In genomic region chr3:99235804-99236755, GRCm38 (mm10) we compare ENCODE assay signal across 25 mouse cellular contexts. TPM values are rescaled to one million over a fixed set of nuclear protein-coding genes. Genes with fewer than 3 reads are reported as not detected.
DNase-seq lines count a peak whose midpoint lies in the region; ATAC-seq and TF ChIP-seq lines count a peak whose summit lies in the region.
"Had no signal": no experiment of that assay in that cellular context is flagged by ENCODE, and none has a peak within 500 bp of the region (broad histone marks: within the 10 kb centered on the region; RNA-seq: fewer than 3 reads in every experiment).

No protein-coding gene starts in this region.

- H3K27ac ChIP-seq in midbrain, embryonic 10.5 days (replicated peaks) = no peak overlapping the region
- H3K27ac ChIP-seq in midbrain, postnatal 0 days (ENCODE audit: low read depth, low read length) = no peak overlapping the region
- H3K27ac ChIP-seq in embryonic facial prominence, embryonic 14.5 days (replicated peaks; ENCODE audit: low read depth, low read length) = no peak overlapping the region
- no peak overlapping the region for H3K27ac ChIP-seq in neural tube, embryonic 11.5 days (ENCODE audit: low read depth, low read length)
- H3K27ac ChIP-seq: forebrain, embryonic 13.5 days; heart, adult 2 months; heart, embryonic 15.5 days; left cerebral cortex, adult 2 months; limb, embryonic 15.5 days; stomach, embryonic 15.5 days had no signal

- no peaks in the 10 kb centered on the region for H3K9me3 ChIP-seq in midbrain, embryonic 10.5 days (replicated peaks)
- H3K9me3 ChIP-seq in midbrain, postnatal 0 days (ENCODE audit: low read length) = no peaks in the 10 kb centered on the region
- no peaks in the 10 kb centered on the region for H3K9me3 ChIP-seq in embryonic facial prominence, embryonic 14.5 days (ENCODE audit: control insufficient read depth, low read length)
- no peaks in the 10 kb centered on the region for H3K9me3 ChIP-seq in neural tube, embryonic 11.5 days (ENCODE audit: control insufficient read depth, low read length)
- H3K9me3 ChIP-seq: forebrain, embryonic 13.5 days; heart, embryonic 15.5 days; limb, embryonic 15.5 days; stomach, embryonic 15.5 days had no signal

- WGBS in midbrain, embryonic 10.5 days = 3% methylated on average over 18 of the region's 18 CpGs
- 6% methylated on average over 18 of the region's 18 CpGs for WGBS in midbrain, postnatal 0 days
- WGBS in embryonic facial prominence, embryonic 14.5 days = 16% methylated on average over 18 of the region's 18 CpGs
- 3% methylated on average over 18 of the region's 18 CpGs for WGBS in neural tube, embryonic 11.5 days

- no peaks in the 10 kb centered on the region for H3K36me3 ChIP-seq in midbrain, embryonic 10.5 days
- no peaks in the 10 kb centered on the region for H3K36me3 ChIP-seq in midbrain, postnatal 0 days (ENCODE audit: insufficient read depth, low read length)
- no peaks in the 10 kb centered on the region for H3K36me3 ChIP-seq in embryonic facial prominence, embryonic 14.5 days (ENCODE audit: control insufficient read depth, insufficient read depth, low read length)
- no peaks in the 10 kb centered on the region for H3K36me3 ChIP-seq in neural tube, embryonic 11.5 days (ENCODE audit: control insufficient read depth, insufficient read depth, low read length)
- H3K36me3 ChIP-seq: heart, embryonic 15.5 days; limb, embryonic 15.5 days; stomach, embryonic 15.5 days had no signal

- H3K9ac ChIP-seq in midbrain, postnatal 0 days (replicated peaks; ENCODE audit: low read length, poor library complexity, severe bottlenecking) = no peak overlapping the region
- no peak overlapping the region; the same call in 1 of the 2 replicates for H3K9ac ChIP-seq in embryonic facial prominence, embryonic 14.5 days (ENCODE audit: low read depth, low read length)
- H3K9ac ChIP-seq in neural tube, embryonic 11.5 days (ENCODE audit: low read length) = no peak overlapping the region
- H3K9ac ChIP-seq: forebrain, embryonic 13.5 days; heart, embryonic 15.5 days; limb, embryonic 15.5 days; stomach, embryonic 15.5 days had no signal

- H3K4me2 ChIP-seq in midbrain, postnatal 0 days (ENCODE audit: low read depth, low read length, poor library complexity, severe bottlenecking) = no peak overlapping the region
- H3K4me2 ChIP-seq in embryonic facial prominence, embryonic 14.5 days (ENCODE audit: low read depth, low read length) = 0 out of 2 replicates have a peak overlapping the region, but pooled peaks have one; percentile 10
- H3K4me2 ChIP-seq in neural tube, embryonic 11.5 days (ENCODE audit: low read depth) = no peak overlapping the region
- H3K4me2 ChIP-seq: forebrain, embryonic 13.5 days; heart, embryonic 15.5 days; limb, embryonic 15.5 days; stomach, embryonic 15.5 days had no signal

- no peak overlapping the region for H3K4me3 ChIP-seq in midbrain, embryonic 10.5 days
- H3K4me3 ChIP-seq in midbrain, postnatal 0 days (ENCODE audit: low read depth, low read length) = no peak overlapping the region
- H3K4me3 ChIP-seq in embryonic facial prominence, embryonic 14.5 days (ENCODE audit: low read depth, low read length) = no peak overlapping the region
- no peak overlapping the region for H3K4me3 ChIP-seq in neural tube, embryonic 11.5 days (ENCODE audit: low read depth, low read length)
- H3K4me3 ChIP-seq: forebrain, embryonic 13.5 days; heart, adult 2 months; heart, embryonic 15.5 days; left cerebral cortex, adult 2 months; limb, embryonic 15.5 days; stomach, embryonic 15.5 days had no signal

- H3K27me3 ChIP-seq in midbrain, embryonic 10.5 days (ENCODE audit: low read depth, poor library complexity, severe bottlenecking) = peaks cover 98% of the 10 kb centered on the region
- H3K27me3 ChIP-seq in midbrain, postnatal 0 days (ENCODE audit: insufficient read depth, low read length) = peaks cover 77% of the 10 kb centered on the region
- peaks cover 66% of the 10 kb centered on the region for H3K27me3 ChIP-seq in embryonic facial prominence, embryonic 14.5 days (replicated peaks; ENCODE audit: control insufficient read depth, insufficient read depth, low read length)
- H3K27me3 ChIP-seq in neural tube, embryonic 11.5 days (ENCODE audit: control insufficient read depth, insufficient read depth, low read length) = peaks cover 75% of the 10 kb centered on the region

- peaks cover 27% of the 10 kb centered on the region for H3K4me1 ChIP-seq in midbrain, embryonic 10.5 days
- H3K4me1 ChIP-seq in midbrain, postnatal 0 days (ENCODE audit: insufficient read depth, low read length) = no peaks in the 10 kb centered on the region
- H3K4me1 ChIP-seq in embryonic facial prominence, embryonic 14.5 days (ENCODE audit: control insufficient read depth, insufficient read depth, low read length) = peaks cover 4% of the 10 kb centered on the region; the same call in 1 of the 2 replicates
- no peaks in the 10 kb centered on the region for H3K4me1 ChIP-seq in neural tube, embryonic 11.5 days (ENCODE audit: control insufficient read depth, insufficient read depth, low read length)
- H3K4me1 ChIP-seq: stomach, embryonic 15.5 days had no signal

- ATAC-seq in midbrain, postnatal 0 days (ENCODE audit: low FRiP score) = no peak
- no peak for ATAC-seq in embryonic facial prominence, embryonic 14.5 days (ENCODE audit: low read depth)
- no peak for ATAC-seq in neural tube, embryonic 11.5 days (ENCODE audit: insufficient read depth, low FRiP score, low TSS enrichment)
- ATAC-seq: forebrain, embryonic 13.5 days; inflammation-experienced regulatory T-cells, adult 6 months had no signal

- peak; percentile 53 for DNase-seq in midbrain, embryonic 10.5 days (ENCODE audit: low spot score)
- DNase-seq in midbrain, postnatal 0 days (ENCODE audit: low spot score) = no peak
- DNase-seq in embryo, embryonic 11 days = peak; percentile 54
- DNase-seq in embryonic facial prominence, embryonic 14.5 days (ENCODE audit: low spot score) = no peak
- peak; percentile 41 for DNase-seq in neural tube, embryonic 11.5 days (ENCODE audit: low spot score)
- DNase-seq in left cerebral cortex, adult 18-20 months (ENCODE audit: low spot score in 2 of 2) = no peak
- DNase-seq in frontal cortex, postnatal 25 days (ENCODE audit: low spot score in 2 of 2) = no peak
- DNase-seq: cerebellum, adult 9-10 months; gastrocnemius, postnatal 14 days; heart, adult 2 months; kidney, postnatal 36 days; lung, postnatal 10 days; right cerebral cortex, postnatal 25 days; thymus, adult 2 months had no signal

- TF ChIP-seq CTCF in midbrain, postnatal 0 days (IDR thresholded peaks at IDR 0.05) = no peak

RNA-seq across cellular contexts. Expression of gene Tbx15, which starts 4.1 kb away (rescaled TPM):
- polyA plus RNA-seq in midbrain, embryonic 10.5 days (2016; fragmentation: Nextera tagmentation; extraction: Ambion mirVana) = 1.2 TPM in 2 replicates
- total RNA-seq in midbrain, postnatal 0 days (2014; rRNA removed) = 1.3 and 13.1 TPM in 2 replicates
- polyA plus RNA-seq in midbrain, postnatal 0 days (2015; fragmentation: Nextera tagmentation; extraction: Ambion mirVana) = 0.59 and 0.91 TPM in 2 replicates
- 19.0 and 20.6 TPM in 2 replicates for polyA plus RNA-seq in embryonic facial prominence, embryonic 14.5 days (2014; fragmentation: Nextera tagmentation; extraction: Ambion mirVana)
- 2.1 and 2.6 TPM in 2 replicates for polyA plus RNA-seq in neural tube, embryonic 11.5 days (2014; fragmentation: Nextera tagmentation; extraction: Ambion mirVana)
- total RNA-seq in left cerebral cortex, adult 18-20 months (2021) = 1 to 10 TPM; 1.2 to 1.9 TPM
- total RNA-seq: common myeloid progenitor, adult 5-6 weeks; hematopoietic stem cell, adult 5-6 weeks; megakaryocyte, adult 5-6 weeks had no signal
- polyA plus RNA-seq: inflammation-experienced regulatory T-cells, adult 6 months; kidney, embryonic 14.5 days; spleen, adult 2 months had no signal

Comparison
In these comparisons a context has a peak if more than half of its experiments do, and no peak if none do; other contexts are left out.
1. DNase-seq: peak in midbrain, embryonic 10.5 days (single experiment), embryo, embryonic 11 days (single experiment) and neural tube, embryonic 11.5 days (single experiment); none in midbrain, postnatal 0 days (single experiment), embryonic facial prominence, embryonic 14.5 days (single experiment), left cerebral cortex, adult 18-20 months (0 of 2) and frontal cortex, postnatal 25 days (0 of 2).